Mouse (Mus musculus): ENCODE data around the gene Eef1akmt4. TPM values are rescaled to one million over a fixed set of nuclear protein-coding genes. Genes with fewer than 3 reads are reported as not detected.

The Eef1akmt4 gene
- polyA plus RNA-seq (2012; fragmentation: generic; extraction: Trizol) = 10 to 100 TPM; 11.0 to 40.1 TPM

GRCm38 (mm10) chr16:20611357-20612227 is at the start of gene Eef1akmt4, which contains the start of the genes Gm49333 and Alg3:
Eef1akmt4 (plus strand) TSS chr16:20611593.
Gm49333 (plus strand) TSS chr16:20611610.
Alg3 (minus strand) TSS chr16:20611735.

GRCm38 (mm10) chr16:20589366-20589938 is 21.9 kb upstream of the Eef1akmt4 start, which contains the start of gene Vwa5b2:
Vwa5b2 (plus strand) TSS chr16:20589471.

DNA sequence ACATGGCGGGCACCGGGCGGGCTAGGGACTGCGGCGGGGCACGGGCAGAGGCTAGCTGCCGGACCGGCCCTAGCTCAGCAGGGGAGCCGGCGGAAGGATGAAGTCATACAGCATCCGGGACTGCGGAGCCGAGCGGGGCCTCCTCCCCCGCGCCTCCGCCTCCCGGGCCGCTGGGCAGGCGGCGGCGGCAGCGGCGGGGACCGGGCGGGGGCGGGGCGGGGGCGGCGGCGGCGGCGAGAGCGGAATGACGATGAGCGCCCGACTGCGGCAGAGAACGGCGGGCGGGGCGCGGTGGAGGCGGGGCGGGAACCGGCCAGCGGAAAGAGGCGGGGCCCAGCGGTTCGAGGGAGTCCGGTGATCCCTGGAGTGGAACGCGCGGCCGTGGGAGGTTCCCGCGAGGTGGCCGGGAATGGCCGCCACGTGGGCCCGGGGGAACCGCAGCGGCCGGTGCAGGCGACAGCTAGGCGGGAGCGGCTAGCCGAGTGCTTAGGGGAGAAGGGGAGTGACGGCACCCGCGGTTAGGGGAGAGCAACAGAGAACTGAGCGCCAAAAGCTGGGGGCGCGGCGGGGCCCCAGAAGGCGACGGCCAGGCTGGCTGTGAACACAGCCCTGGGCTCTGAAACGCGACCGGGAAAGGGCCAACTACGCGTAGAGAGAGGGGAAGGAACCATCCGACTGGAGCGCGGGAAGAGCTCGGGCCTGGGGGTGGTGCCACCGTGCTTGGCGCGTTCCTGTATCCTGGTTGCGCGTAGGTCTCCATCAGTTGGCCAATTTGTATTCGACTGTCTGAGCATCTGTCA is 10.0 kb downstream of the Eef1akmt4 start, which contains the start of gene Camk2n2:
Camk2n2 (minus strand) TSS at position 97 of the 800 bp plus-strand sequence.

DNA sequence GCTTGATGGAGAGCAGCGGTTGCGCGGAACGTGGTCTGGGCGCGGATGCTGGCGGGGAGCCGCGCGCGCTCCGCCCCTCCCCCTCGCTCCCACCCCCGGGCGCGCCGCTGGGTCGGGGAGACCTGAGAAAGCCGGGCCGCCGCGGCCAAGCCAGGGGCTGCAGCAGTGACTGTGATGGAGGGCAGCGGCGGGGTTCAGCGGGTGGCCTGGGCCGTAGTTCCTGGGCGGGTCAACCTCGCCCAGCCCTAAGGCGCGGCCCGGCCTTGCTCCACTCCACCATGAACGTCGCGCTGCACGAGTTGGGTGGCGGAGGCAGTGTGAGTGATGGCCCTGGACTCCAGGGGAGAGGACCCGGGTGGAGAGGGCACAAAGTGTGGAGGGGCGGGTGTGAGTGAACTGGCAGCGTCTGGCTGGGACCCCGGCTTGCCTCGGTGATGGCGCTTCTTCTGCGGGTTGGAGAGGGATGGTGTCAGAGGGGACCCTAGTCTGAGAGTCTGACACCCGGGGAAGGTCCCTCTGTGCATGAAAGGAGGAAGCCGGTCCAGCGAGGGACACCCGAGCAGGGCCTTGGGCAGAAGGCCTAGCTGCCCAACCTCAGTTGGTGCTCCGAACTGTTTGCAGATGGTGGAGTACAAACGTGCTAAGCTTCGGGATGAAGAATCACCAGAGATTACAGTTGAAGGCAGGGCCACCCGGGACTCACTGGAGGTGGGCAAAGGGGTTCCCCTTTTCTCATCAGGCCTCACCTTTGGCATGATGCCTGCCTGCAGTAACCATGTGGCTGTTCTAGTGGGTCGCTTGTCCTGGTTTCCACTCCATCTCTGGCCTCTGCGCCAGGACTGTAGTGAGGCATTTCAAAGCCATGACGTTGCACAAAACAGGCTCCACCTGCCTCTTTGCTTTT is 18.6 kb downstream of the Eef1akmt4 start, which contains the start of gene Ece2:
Ece2 (plus strand) TSS at position 98 of the 904 bp plus-strand sequence.

DNA sequence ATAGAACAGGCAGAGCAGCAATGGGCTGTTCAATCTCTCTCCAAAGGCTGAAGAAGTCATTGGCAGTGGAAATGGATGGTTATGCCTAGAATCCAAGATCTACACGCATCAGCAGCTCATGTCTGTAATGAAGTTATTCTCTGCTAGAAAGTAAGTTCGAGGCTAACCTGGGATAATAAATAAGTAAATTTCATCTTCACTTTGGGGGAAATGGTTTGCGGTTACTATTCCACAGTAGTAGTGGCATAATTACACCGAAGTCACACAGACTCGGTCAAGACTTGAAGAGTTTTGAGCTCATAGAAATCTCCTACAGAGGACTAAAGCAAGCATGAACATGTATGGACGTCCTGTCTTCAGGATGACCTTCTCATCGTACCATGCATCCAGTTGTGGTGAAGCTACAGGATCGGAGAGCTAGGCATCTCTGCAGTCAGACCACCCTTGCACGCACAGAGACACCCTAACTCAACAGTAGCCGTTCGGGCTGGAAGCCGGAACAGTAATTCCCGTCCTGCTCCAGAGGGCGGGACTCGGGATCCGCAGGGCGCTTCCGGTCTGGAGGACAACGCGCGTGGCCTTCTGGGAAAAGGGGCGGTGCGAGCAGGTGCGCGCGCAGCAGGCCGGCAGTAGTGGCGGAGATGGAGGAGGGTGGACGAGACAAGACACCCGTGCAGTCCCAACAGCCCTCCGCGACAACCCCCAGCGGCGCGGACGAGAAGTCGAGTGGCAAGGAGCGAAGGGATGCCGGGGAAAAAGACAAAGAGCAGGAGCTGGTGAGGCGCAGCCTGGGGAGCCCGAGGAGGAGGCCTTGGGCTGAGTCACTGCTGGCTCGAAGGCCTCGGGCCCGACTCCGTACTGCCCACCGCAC is 39.9 kb downstream of the Eef1akmt4 start, which contains the start of gene Psmd2:
Psmd2 (plus strand) TSS at position 577 of the 871 bp plus-strand sequence.

GRCm38 (mm10) chr16:20668013-20668412 is 56.6 kb downstream of the Eef1akmt4 start, which contains the start of gene Eif4g1:
Eif4g1 (plus strand) TSS chr16:20668313.

Other genes with a start within 250 kb of the Eef1akmt4 start
- 10 to 100 TPM in 1 of 2 experiments, 1 to 10 TPM in 1; 5.8 to 36.2 TPM for gene Abcc5, start 185.2 kb upstream of the Eef1akmt4 start, polyA plus RNA-seq (2012; fragmentation: generic; extraction: Trizol)
- gene Eif2b5, start 112.8 kb upstream of the Eef1akmt4 start, polyA plus RNA-seq (2012; fragmentation: generic; extraction: Trizol) = 100 to 1,000 TPM in 1 of 2 experiments, 10 to 100 TPM in 1; 71.0 to 162 TPM
- gene Dvl3, start 94.6 kb upstream of the Eef1akmt4 start, polyA plus RNA-seq (2012; fragmentation: generic; extraction: Trizol) = 10 to 100 TPM in 1 of 2 experiments, 1 to 10 TPM in 1; 4.9 to 25.9 TPM
- gene Ap2m1, start 76.1 kb upstream of the Eef1akmt4 start, polyA plus RNA-seq (2012; fragmentation: generic; extraction: Trizol) = 100 to 1,000 TPM; 391 to 480 TPM
- 10 to 100 TPM; 32.1 to 35.4 TPM for gene Abcf3, start 63.0 kb upstream of the Eef1akmt4 start, polyA plus RNA-seq (2012; fragmentation: generic; extraction: Trizol)
- under 1 TPM; 0.04 TPM for gene Vwa5b2, start 22.1 kb upstream of the Eef1akmt4 start, polyA plus RNA-seq (2012; fragmentation: generic; extraction: Trizol)
- not detected for gene Gm49333, start within 50 bp of the Eef1akmt4 start, polyA plus RNA-seq (2012; fragmentation: generic; extraction: Trizol)
- 10 to 100 TPM; 15.6 to 35.6 TPM for gene Alg3, start 142 bp downstream of the Eef1akmt4 start, polyA plus RNA-seq (2012; fragmentation: generic; extraction: Trizol)
- gene Camk2n2, start 9.7 kb downstream of the Eef1akmt4 start, polyA plus RNA-seq (2012; fragmentation: generic; extraction: Trizol) = 10 to 100 TPM; 10.8 to 15.4 TPM
- gene Ece2, start 18.2 kb downstream of the Eef1akmt4 start, polyA plus RNA-seq (2012; fragmentation: generic; extraction: Trizol) = 1 to 10 TPM; 1.1 to 4.3 TPM
- gene Psmd2, start 40.1 kb downstream of the Eef1akmt4 start, polyA plus RNA-seq (2012; fragmentation: generic; extraction: Trizol) = 100 to 1,000 TPM; 151 to 214 TPM
- gene Eif4g1, start 56.7 kb downstream of the Eef1akmt4 start, polyA plus RNA-seq (2012; fragmentation: generic; extraction: Trizol) = 100 to 1,000 TPM; 119 to 126 TPM
- gene Fam131a, start 81.6 kb downstream of the Eef1akmt4 start, polyA plus RNA-seq (2012; fragmentation: generic; extraction: Trizol) = under 1 TPM; 0.01 to 0.08 TPM
- gene Polr2h, start 106.1 kb downstream of the Eef1akmt4 start, polyA plus RNA-seq (2012; fragmentation: generic; extraction: Trizol) = 10 to 100 TPM; 49.2 to 81.5 TPM
- 10 to 100 TPM in 1 of 2 experiments, 1 to 10 TPM in 1; 1.7 to 11.4 TPM for gene Clcn2, start 106.2 kb downstream of the Eef1akmt4 start, polyA plus RNA-seq (2012; fragmentation: generic; extraction: Trizol)
- 1 to 10 TPM in 1 of 2 experiments, under 1 TPM in 1; 0.33 to 4.7 TPM for gene Chrd, start 121.5 kb downstream of the Eef1akmt4 start, polyA plus RNA-seq (2012; fragmentation: generic; extraction: Trizol)
- gene Thpo, start 122.9 kb downstream of the Eef1akmt4 start, polyA plus RNA-seq (2012; fragmentation: generic; extraction: Trizol) = 1 to 10 TPM in 1 of 2 experiments, under 1 TPM in 1; 0.70 to 1.2 TPM

All from C3H10T1/2 (cell line).